Mouse (Mus musculus) hindbrain, embryonic 14.5 days (tissue): ENCODE measurements around the gene Il27ra. TPM values are rescaled to one million over a fixed set of nuclear protein-coding genes. Genes with fewer than 3 reads are reported as not detected.

Experiments
- ATAC-seq: fragments of 200-750 bp; cut with Nextera tagmentation; 2 replicates; pipeline ENCODE4 v1.8.0; 2017; ENCODE audit warnings: moderate number of reproducible peaks, mild to moderate bottlenecking, moderate TSS enrichment, moderate library complexity; ENCODE audit not compliant: low FRiP score
- DNase-seq: peaks from one replicate; pipeline ENCODE4 v3.0.0-alpha.2; 2015; ENCODE audit warnings: low spot score
- H3K27ac ChIP-seq: fragments of 300-500 bp; sonication (generic); 2 replicates; pipeline ENCODE4 v1.5.1; 2014; ENCODE audit warnings: mild to moderate bottlenecking, moderate library complexity
- H3K27me3 ChIP-seq: fragments of 300-500 bp; sonication (generic); 2 replicates; pipeline ENCODE4 v1.6.1; 2014; ENCODE audit warnings: mild to moderate bottlenecking, low read length, mixed read lengths; ENCODE audit not compliant: control insufficient read depth, insufficient read depth
- H3K36me3 ChIP-seq: fragments of 300-500 bp; sonication (generic); replicated peaks from 2 replicates; pipeline ENCODE4 v1.6.1; 2014; ENCODE audit not compliant: control insufficient read depth, insufficient read depth
- H3K4me1 ChIP-seq: fragments of 300-500 bp; sonication (generic); replicated peaks from 2 replicates; pipeline ENCODE4 v1.6.1; 2014; ENCODE audit warnings: antibody characterized with exemption, low read length, mixed read lengths; ENCODE audit not compliant: control insufficient read depth, insufficient read depth
- H3K4me2 ChIP-seq: fragments of 300-500 bp; sonication (generic); replicated peaks from 2 replicates; pipeline ENCODE4 v1.6.1; 2014; ENCODE audit warnings: mild to moderate bottlenecking, moderate library complexity
- H3K4me3 ChIP-seq: fragments of 300-500 bp; sonication (generic); replicated peaks from 2 replicates; pipeline ENCODE4 v1.5.1; 2014; ENCODE audit warnings: mild to moderate bottlenecking, low read length
- H3K9ac ChIP-seq: fragments of 300-500 bp; sonication (generic); 2 replicates; pipeline ENCODE4 v1.6.1; 2014
- H3K9me3 ChIP-seq: fragments of 300-500 bp; sonication (generic); 2 replicates; pipeline ENCODE4 v1.6.1; 2016; ENCODE audit warnings: low read length; ENCODE audit not compliant: control insufficient read depth
- WGBS: fragments of 180-500 bp; shearing (Covaris S2); extraction: QIAGEN DNeasy Blood & Tissue Kit; methylation state at CpG from one replicate; pipeline ENCODE4 v1.1.7; 2014; 5-methylcytosine and 5-hydroxymethylcytosine counted together
- polyA plus RNA-seq: library from polyadenylated mRNA; unstranded; fragments of >200 nt; fragmentation: Nextera tagmentation; extraction: Ambion mirVana; gene quantifications from 2 replicates; pipeline ENCODE4 v1.2.1, GENCODE M21; 2014

Gene Il27ra
- polyA plus RNA-seq, 1 experiment from 2014 or later: 0.48 TPM

DNA sequence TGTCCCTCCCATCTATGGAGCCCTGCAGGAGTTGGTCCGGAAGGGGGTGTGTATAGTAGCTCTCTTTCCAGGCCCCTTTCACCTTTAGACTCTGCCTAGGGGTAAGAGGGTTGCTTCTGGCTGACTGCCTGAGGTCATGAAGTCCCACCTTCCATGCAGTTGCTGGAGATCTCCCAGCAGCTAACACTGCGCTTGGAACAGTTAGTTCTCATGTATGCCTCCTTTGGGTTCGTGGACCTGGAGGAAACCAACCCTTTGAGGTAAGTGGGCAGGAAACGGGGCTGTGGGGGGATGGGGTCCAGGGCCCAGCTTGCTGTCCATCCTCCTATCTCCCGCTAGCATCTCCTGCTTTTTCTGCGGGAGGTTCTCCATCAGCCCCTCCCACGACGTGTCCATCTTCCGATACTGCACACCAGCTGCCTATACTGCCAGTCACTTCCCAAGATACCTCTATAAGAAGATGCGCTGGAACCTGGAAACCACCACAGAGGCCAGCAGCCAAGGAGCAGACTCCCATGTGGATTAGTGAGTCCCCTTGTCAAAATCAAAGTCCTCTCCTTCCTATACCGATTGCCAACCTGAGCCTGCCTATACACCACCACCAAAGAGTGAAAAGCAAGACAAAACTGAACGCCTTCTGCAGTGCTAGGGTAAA lies 39.3 kb downstream of the Il27ra start:
- Histone ChIP-seq H3K9me3 (no peaks in the 10 kb centered on the region), H3K4me1 (peaks cover 27% of the 10 kb centered on the region), H3K4me2 (no peak overlapping the region), H3K27me3 (peaks cover 16% of the 10 kb centered on the region), H3K9ac (no peak overlapping the region), H3K27ac (no peak overlapping the region), H3K36me3 (peaks cover 16% of the 10 kb centered on the region), H3K4me3 (no peak overlapping the region)
- ATAC-seq (no peak), DNase-seq (no peak)
- 53% methylated on average over 12 of the region's 12 CpGs for WGBS

DNA sequence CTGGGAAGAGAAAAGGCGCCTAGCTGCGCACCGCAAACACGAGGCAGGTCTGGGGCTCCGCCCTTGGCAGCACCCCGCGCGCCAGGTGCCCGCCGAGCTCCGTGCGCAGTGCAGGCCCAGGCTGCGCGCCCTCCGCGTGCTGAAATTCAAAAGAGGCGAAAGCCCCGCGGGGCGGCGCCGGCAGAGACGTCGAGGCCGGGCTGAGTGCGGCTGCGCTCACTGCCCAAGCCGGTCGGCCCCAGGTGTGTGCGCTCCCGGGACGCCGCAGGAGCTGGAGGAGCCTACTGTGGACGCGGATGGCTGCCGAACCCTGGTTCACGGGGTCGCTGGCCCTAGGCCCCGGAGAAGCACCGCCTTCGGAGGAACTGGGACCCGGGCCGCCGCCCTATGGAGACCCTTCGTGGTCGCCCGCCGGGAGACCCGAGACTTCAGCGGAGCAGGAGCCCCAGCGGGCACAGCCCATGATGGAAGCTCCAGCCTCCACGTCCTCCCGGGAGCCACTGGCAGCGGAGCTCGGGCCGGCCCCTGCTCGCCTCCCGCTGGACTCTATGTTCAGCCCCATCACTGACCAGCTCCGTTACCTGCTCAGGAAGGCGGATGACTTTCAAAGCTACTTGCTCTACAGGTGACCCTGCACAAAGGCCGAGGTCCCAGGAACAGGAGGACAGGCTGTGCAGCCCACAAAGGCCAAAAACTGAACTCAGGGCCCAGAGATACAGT lies 40.9 kb downstream of the Il27ra start, which contains the start of gene 1700067K01Rik:
Gene 1700067K01Rik (plus strand): TSS at position 222 of the 720 bp plus-strand sequence.
- no peaks in the 10 kb centered on the region for H3K9me3 ChIP-seq
- DNase-seq (no peak), ATAC-seq (no peak)
- peaks cover 16% of the 10 kb centered on the region for H3K36me3 ChIP-seq
- peaks cover 29% of the 10 kb centered on the region for H3K4me1 ChIP-seq
- no peak within 1 kb of the TSS for H3K4me3 ChIP-seq
- 0 out of 2 replicates have a peak within 1 kb of the TSS, but pooled peaks have one; percentile 11 for H3K9ac ChIP-seq
- H3K27ac ChIP-seq: no peak within 1 kb of the TSS
- WGBS: 15% methylated on average over 61 of the region's 61 CpGs
- peak within 1 kb of the TSS; percentile 17; the same call in 1 of the 2 replicates for H3K4me2 ChIP-seq
- peaks cover 16% of the 10 kb centered on the region for H3K27me3 ChIP-seq

DNA sequence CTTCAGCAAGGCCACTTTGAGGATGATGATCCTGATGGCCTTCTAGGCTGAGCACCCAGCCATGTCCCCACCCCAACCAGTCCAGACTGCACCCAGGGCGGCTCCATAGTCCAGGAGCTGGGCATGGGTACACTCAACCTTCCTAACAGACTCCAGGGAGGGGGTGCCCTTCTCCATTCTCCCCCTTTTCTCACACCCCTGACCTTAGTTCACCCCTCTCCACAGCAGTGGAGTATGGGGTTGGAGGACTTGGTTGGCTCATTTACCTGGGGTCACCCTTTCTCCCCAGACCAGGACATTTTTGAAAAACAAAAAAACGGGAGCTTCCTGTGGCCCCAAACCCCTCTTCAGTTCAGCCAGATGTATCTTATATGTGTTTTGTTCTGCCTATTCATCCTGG lies 42.6 kb downstream of the Il27ra start:
- Histone ChIP-seq H3K9me3 (no peaks in the 10 kb centered on the region), H3K27me3 (peaks cover 16% of the 10 kb centered on the region), H3K4me2 (no peak overlapping the region), H3K4me1 (peaks cover 27% of the 10 kb centered on the region), H3K9ac (0 out of 2 replicates have a peak overlapping the region, but pooled peaks have one; percentile 81), H3K27ac (no peak overlapping the region), H3K4me3 (no peak overlapping the region), H3K36me3 (peaks cover 24% of the 10 kb centered on the region)
- no peak for DNase-seq
- ATAC-seq: no peak
- 96% methylated on average over 2 of the region's 2 CpGs for WGBS

DNA sequence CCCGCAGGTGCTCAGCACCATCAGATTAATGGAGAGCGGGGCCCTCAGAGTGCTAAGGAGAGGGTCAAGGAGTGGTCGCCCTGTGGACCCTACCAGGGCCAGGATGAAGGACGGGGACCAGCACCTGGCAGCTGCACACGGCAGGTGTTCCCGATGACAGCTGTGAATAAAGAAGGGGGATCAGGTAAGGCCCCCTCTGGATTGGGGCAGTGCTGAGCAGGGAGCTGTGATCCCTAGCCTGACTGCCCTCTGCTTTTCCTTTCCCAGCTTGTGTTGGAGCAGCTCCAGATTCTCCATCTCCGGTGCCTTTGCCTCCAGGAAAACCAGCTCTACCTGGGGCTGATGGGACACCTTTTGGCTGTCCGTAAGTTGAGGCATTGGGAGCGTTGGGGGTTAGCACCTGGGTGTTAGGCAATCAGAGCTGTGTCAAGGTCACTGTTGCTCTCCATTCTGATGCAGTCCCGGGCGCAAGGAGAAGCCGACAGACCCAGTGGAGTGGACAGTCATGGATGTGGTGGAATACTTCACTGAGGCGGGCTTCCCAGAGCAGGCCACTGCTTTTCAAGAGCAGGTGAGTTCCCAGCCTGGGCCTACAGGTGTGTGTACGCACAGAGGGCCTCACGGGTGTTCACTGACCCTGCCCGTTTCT lies 43.2 kb downstream of the Il27ra start:
- H3K36me3 ChIP-seq: peaks cover 25% of the 10 kb centered on the region
- no peak for DNase-seq
- no peak overlapping the region for H3K27ac ChIP-seq
- H3K4me1 ChIP-seq: peaks cover 25% of the 10 kb centered on the region
- peak overlapping the region; percentile 81 for H3K9ac ChIP-seq
- peak overlapping the region; percentile 86 for H3K4me2 ChIP-seq
- no peak for ATAC-seq
- H3K4me3 ChIP-seq: peak overlapping the region; percentile 60
- peaks cover 16% of the 10 kb centered on the region for H3K27me3 ChIP-seq
- H3K9me3 ChIP-seq: no peaks in the 10 kb centered on the region
- WGBS: 70% methylated on average over 16 of the region's 16 CpGs

DNA sequence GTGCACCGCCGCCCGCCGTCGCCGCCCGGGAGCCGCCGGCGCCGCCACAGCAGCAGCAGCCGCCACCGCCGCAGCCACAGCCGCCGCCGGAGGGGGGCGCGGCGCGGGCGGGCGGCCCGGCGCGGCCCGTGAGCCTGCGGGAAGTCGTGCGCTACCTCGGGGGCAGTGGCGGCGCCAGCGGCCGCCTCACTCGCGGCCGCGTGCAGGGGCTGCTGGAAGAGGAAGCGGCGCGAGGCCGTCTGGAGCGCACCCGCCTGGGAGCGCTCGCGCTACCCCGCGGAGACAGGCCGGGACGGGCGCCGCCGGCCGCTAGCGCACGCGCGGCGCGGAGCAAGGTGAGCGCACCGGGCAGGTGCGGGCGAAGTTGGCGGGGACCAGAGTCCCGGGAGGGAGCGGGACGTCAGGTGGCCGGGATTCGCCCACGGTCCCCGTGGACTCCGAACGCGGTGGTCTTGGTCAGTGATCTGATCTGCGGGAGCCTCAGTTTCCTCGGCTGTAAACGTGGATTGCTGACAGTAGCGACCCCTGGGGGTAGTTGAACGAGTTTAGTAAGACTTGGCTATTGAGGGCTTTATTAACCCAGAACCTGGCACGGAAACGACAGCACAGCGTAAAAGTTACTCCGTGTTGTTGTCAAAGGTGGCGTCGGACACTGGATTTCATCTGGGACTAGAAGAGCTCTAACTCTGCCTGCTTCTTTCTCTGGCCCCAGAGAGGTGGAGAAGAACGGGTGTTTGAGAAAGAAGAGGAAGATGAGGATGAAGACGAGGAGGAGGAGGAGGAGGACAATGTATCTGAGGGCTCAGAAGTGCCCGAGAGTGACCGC lies 43.9 kb downstream of the Il27ra start:
- Histone ChIP-seq H3K27ac (peak overlapping the region; percentile 81), H3K9me3 (no peaks in the 10 kb centered on the region), H3K27me3 (peaks cover 16% of the 10 kb centered on the region), H3K4me1 (peaks cover 19% of the 10 kb centered on the region), H3K4me3 (peak overlapping the region; percentile 60), H3K36me3 (peaks cover 28% of the 10 kb centered on the region), H3K9ac (peak overlapping the region; percentile 81), H3K4me2 (peak overlapping the region; percentile 86)
- peak; percentile 18 for ATAC-seq
- 1% methylated on average over 57 of the region's 92 CpGs for WGBS
- peak; percentile 75 for DNase-seq

DNA sequence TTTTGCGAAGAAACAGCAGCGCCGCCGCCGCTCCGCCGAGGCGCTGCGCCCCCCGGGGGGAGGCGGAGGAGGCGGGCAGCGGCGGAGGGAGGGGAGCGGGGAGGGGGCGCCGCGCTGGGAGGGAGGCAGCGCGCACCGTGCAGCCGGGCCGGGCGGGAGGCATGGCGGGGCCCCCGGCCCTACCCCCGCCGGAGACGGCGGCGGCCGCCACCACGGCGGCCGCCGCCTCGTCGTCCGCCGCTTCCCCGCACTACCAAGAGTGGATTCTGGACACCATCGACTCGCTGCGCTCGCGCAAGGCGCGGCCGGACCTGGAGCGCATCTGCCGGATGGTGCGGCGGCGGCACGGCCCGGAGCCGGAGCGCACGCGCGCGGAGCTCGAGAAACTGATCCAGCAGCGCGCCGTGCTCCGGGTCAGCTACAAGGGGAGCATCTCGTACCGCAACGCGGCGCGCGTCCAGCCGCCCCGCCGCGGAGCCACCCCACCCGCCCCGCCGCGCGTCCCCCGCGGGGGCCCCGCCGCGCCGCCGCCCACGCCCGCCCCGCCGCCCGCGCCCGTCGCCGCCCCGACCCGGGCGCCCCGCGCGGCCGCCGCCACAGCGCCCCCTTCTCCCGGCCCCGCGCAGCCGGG lies 44.8 kb downstream of the Il27ra start, which contains the start of gene Samd1:
Gene Samd1 (plus strand): TSS at position 162 of the 631 bp plus-strand sequence.
- Histone ChIP-seq H3K4me3 (peak within 1 kb of the TSS; percentile 87), H3K9ac (peak within 1 kb of the TSS; percentile 81), H3K27me3 (peaks cover 16% of the 10 kb centered on the region), H3K4me1 (peaks cover 19% of the 10 kb centered on the region), H3K4me2 (peak within 1 kb of the TSS; percentile 86), H3K9me3 (no peaks in the 10 kb centered on the region), H3K27ac (peak within 1 kb of the TSS; percentile 95), H3K36me3 (peaks cover 30% of the 10 kb centered on the region)
- DNase-seq: peak; percentile 64
- ATAC-seq: peak; percentile 18
- WGBS: under 1% methylated on average over 75 of the region's 112 CpGs

DNA sequence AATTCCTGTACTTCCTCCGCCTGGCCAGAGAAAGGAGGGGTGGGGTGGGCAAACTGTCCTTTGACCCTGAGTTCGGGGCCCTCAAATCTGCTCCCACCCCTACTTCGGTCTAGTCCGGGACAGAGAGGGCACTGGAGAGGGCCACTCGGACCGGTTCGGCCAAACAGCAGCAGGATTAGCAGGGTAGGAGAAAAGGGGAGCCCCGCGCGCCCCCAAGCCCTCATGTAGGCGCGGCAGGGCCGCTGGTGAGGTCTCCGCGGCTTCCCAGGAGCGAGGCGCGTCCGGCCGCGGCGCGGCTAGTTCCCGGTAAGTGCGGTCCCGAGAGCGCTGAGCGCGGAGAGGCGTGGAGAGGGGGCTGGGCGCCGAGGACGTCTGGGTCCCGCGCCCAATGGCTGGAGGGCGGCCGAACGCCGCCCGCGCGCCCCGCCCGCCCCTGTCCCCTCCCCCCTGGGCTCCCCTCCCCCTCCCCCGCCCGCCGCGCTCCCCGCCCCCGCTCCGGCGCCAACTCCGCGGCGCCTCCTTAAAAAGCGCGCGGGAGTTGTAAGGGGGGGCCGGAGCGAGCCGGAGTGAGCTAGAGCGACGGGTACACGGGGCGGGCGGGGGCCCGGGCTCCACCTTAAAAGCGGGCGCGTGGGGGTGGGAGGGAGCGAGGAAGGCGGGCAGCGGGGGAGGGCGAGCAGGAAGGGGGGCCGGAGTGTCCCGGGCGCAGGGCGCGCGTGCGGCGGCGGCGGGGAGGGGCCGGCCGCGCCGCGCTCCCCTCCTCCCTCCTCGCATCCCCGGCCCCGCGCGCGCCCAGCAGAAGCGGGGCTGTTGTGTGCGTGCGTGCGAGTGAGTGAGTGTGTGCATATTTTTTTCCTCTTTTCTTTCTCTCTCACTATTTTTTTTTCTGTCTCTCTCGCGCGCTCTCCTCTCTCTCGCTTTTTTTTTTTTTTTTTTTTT lies 45.6 kb downstream of the Il27ra start:
- DNase-seq (peak; percentile 72), ATAC-seq (peak; percentile 74)
- under 1% methylated on average over 51 of the region's 103 CpGs for WGBS
- H3K4me2 ChIP-seq: peak overlapping the region; percentile 86
- H3K4me3 ChIP-seq: peak overlapping the region; percentile 87
- peaks cover 19% of the 10 kb centered on the region for H3K4me1 ChIP-seq
- peak overlapping the region; percentile 95 for H3K27ac ChIP-seq
- H3K9ac ChIP-seq: peak overlapping the region; percentile 81
- peaks cover 38% of the 10 kb centered on the region for H3K36me3 ChIP-seq
- H3K27me3 ChIP-seq: peaks cover 16% of the 10 kb centered on the region
- no peaks in the 10 kb centered on the region for H3K9me3 ChIP-seq
